Mouse (Mus musculus) 3T3-L1 (cell line): ENCODE data around the gene Ulk3.

ENCODE experiments used
- DNase-seq: peaks from one replicate; pipeline ENCODE4 v3.0.0-alpha.2; 2015; ENCODE audit warnings: low read depth, low spot score

Ulk3 gene

DNA sequence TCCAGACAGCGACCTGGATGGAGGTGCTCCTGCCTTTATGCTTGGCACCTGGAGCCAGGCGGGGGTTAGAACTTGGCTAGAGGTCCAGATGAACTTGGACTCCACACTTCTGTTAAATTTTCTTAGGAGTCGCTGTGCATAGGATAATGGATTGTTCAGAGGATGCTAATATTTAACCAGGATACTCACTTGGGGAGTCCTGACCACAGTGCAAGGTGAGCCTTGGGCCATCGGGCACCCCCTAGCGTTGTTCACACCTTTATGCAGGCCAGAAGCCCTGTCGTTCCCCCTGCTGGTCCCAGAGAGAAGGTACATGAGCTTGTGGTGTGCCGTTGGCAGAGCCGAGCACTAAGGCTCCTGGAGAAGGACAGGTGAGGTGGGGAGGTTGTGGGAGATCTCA, 22.4 kb upstream of the Ulk3 start:
- DNase-seq: no peak

DNA sequence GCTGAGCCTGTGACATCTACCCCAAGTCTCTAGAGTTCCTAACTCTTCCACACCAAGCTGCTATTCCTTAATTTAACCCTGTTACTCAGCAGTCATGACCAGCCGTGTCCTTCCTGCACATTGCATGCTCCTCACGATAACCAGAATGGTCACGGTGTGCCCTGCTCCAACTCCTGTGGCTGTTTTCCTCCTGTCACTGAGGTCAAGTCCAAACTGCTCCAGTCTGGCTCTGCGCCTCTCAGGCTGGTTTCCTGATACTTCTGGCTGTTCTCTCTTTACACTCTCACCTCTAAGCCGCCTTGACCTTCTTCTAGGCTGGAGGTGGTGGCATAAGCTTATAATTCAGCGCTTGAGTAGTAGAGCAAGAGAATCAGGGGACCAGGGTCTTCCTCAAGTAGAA, 20.8 kb upstream of the Ulk3 start:
- no peak for DNase-seq

DNA sequence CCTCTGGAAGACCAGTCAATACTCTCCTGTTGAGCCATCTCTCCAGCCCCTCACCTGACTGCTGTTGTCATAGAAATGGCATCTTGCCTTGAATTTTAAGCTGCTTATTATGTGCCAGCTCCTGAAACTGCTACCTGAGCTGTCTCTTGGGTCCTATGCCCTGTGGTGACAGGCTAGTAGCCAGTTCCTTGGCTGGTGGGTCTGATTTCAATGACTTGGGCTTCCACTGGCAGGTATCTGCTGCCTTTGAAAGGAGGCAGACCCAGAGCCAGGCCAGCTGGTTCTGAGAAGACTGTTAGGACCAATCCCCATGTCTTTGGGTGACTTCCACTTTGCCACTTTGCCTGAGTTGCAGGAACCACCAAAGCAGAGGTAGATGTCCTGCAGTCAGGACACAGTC, 14.9 kb upstream of the Ulk3 start:
- no peak for DNase-seq

DNA sequence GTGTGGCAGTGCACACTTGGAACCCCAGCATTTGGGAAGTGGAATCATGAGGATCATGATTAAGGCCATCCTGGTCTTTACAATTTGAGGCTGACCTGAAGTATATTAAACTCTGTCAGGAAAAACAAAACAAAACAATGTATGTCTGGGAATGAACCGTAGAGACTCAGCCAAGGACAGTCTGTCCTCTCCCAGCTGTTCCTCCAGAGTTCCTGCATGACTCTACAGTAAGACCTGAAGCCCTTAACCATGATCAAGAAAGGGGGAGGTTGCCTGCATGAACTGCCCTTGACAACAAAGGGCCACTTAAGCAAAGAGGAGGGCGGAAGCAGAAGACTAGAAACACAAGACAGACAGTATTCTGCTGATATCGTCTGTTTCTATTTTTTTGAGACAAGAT, 13.7 kb upstream of the Ulk3 start:
- DNase-seq: no peak

DNA sequence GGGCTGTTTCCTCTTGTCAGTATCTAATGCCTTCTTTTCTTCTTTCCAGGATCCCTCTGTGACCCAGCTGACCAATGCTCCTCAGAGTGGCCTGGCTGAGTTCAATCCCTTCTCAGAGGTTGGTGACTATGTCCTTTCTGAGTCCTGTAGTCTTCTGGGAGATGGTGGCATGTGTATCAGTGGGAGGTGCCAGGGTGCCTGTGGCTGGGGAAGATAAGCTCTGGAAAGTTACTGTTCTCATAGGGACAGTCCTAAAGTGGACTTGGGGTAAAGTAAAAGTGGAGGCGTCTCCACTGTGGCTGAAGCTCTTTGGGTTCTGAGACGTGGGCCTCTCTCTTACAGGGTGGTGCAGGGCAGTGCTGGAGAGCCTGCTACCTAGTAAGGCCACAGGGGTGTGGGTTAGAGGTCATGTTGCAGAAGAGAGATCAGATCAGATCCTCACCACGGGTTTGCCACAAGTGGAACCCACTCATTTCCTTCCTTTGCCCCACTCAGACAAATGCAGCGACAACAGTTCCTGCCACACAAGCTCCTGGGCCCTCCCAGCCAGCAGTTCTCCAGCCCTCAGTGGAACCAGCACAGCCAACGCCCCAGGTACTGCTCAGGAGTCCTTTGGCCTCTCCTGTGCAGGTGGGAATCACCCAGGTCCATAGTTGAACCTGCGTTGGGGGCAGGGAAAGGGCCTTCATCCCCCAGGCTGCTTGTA, 12.0 kb upstream of the Ulk3 start:
- DNase-seq: no peak

DNA sequence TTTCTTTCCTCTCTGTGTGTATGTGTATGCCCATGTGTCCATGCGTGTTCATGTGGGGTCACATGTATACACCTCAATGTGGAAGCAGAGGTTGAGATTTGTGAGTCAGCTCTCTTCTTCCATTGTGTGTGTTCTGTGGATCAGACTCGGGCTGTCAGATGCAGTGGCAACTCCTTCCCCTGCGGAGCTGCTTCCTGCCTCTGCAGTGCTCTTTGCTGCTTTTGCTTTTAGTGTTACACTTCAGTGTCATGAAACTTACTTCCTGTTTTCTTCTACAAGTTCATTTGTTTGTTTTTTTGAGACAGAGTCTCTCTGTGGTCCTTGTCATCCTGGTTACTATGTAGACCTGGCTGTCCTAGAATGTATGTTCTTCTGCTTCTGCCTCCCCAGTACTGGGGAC, 4.3 kb upstream of the Ulk3 start:
- no peak for DNase-seq

DNA sequence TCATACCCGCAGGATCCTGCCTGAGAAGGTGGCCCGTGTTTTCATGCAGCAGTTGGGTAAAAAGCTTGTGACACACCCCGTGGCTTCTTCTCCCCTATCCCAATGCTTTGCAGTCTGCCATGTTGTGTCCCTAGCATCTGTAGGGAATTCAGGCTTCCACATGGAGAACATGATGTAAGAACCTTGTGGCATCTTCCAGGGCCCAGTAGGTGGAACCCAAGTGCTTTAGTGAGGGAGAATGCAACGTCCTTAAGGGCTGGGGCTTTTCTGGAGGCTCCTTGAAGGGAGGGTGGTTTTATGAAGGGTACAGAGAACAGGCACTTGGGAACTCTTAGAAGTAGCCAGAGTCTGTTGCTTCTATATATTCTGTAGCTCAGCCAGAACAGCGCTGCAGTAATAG, 1.5 kb downstream of the Ulk3 start:
- DNase-seq: peak; percentile 84

DNA sequence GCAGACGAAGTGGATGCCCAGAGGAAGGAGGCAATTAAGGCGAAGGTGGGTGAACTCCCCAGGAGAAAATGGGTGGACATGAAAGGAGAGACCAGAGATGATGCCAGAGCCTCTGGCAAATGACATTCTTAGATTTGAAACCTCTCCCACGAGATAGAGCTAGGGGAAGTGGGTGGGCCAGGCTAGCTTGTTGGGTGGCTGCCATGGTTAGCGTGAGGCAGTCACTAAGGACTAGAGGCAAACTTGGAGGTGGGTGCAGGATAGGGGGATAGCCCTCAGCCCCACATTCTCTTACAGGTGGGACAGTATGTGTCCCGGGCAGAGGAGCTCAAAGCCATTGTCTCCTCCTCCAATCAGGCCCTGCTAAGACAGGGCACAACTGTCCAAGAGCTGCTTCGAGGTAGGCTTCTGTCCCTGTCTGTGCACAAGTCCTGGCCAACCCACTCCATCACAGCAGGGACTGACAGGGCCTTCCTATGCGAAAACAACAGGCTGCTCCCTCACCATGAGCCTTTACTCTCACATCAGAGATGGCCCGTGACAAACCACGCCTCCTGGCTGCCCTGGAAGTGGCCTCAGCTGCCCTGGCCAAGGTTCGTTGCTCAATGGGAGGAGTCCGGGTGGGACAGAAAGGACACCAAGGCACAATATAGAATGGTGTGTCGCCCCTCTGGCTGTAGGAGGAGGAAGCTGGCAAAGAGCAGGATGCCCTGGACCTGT, 4.4 kb downstream of the Ulk3 start:
- DNase-seq: no peak

DNA sequence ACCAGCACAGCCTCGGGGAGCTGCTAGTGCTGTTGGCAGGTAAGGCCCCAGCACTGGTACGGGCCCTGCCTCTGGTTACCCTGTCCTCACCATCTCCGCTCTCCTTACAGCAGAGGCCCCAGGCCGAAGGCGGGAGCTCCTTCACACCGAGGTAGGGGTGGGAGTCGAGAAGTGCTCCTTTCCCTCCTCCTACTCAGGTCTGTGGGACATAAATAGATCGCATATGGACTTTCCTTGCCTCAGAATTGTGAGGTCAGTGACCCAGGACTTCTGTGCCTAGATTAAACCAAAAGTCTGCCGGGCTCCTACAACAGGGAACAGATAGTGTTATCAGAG, 4.9 kb downstream of the Ulk3 start:
- no peak for DNase-seq

DNA sequence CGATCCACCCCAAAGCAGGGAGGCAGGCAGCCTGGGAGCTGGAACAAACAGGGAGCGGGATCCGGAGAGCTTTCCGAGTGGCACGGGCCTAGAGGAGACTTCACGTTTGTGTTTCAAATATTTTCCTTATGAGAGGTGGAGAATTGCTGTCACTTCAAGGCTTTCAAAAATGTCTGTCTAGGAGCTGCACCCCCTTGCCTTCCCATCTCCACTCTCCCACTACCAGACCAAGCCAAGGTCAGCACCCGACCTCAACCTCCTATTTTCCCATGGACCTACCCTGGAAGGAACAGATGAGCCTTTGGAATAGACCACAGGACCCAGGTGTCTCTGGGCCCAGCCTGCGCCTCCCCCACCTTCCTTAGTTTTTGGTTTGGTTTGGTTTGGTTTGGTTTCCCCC, 8.0 kb downstream of the Ulk3 start:
- DNase-seq: no peak

DNA sequence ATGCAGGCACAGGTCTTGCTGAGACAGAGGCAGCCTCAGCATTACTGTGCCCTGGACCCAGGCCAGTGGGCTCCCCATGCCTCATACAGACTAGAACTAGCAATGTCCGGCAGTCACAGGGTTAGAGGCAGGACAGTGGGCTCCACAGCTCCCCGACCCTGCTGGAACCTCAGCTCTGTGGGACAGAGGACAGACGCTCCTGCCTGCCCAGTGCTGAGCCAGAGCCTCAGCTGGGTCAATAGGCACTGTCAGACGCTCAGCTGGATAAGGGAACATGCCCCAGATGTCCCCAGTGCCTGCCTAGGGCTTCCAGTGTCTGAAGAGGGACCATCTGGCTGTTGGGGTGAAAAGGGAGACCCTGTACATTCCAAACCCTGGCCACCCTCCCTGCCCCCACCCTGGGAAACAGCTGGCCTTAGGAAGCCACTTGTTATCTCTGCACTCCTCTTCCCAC, 8.7 kb downstream of the Ulk3 start:
- no peak for DNase-seq

DNA sequence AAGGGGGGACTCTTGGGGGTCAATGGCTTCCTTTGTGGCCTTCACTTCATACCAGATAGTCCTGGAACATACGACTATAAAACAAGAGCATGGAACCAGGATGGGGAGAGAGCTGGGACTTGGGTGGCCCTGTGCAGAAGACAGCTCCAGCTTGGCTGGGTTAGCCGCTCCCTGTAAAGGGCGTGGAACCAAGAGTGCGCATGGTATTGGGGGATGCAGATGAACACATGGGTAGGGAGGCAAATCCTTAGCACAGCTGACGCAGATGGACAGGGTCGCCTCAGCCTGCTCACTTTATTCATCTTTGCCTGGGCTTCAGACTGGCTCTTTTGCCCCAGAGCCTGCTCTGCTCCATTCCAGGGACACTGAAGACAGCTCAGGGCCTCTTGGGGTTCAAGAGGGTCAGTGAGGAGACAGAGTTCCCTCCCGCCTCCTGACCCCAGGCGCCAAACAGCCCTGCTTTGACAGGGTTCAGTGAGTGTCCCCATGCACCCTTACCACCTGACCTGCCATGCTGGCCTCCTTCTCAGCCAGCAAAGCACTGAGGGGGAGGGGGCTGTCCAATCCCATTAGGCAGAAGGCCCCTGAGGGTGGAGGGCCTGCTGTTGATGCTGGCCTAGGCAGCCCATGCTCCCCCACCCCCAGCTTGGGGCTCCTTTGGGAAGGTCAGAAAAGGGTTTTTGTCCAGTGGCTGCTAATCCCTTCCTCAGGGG, 9.8 kb downstream of the Ulk3 start:
- no peak for DNase-seq

DNA sequence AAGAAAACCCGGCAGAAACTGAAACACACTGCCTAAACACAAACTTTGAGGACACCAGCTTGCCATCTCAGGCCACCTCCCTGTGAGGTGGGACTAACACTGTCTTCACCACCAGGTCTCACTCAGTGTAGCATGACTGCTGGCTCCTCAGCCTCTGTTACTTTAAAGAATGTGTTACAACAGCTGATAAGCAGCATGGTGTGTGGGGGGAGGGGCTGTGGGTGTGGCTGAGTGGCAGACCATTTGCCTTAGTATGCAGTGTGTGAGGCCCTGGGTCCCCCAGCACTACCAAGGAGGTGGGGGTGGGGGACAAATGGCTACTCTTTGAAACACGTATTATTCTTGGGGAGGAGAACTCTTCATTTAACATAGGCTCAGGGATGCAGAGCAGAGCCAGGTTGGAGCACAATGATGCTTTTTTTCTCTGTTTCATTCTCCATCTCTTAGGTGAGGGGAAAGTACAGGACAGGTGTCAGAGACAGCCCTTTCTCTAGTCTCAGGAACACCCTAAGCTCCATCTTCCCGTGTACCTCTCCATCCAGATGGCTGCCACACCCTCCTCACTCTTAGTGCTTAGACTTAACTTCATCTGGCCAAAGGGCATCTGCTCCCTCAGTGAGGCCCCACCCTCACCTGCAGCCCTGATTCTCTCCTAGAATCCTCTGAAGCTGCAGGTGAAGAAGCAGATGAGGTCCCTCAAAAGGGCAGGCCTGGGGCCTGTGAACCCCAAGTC, 11.5 kb downstream of the Ulk3 start:
- DNase-seq: peak; percentile 59

DNA sequence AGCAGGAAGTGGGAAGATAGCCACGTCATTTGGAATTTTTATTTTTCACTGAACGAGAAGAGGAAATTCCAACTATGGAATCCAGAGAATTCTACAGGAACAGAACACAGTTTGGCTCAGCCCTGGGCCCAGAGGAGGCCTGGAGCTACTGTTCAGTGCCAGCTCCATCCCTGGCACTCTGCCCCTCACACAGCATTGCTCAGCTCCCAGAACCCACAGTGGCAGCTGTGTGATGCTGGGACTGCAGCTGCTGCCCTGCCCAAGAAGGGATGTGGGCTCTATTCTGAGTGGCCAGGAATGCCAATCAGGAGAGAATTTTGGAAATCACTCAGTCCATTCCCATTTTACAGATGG, 12.1 kb downstream of the Ulk3 start:
- peak; percentile 86 for DNase-seq

DNA sequence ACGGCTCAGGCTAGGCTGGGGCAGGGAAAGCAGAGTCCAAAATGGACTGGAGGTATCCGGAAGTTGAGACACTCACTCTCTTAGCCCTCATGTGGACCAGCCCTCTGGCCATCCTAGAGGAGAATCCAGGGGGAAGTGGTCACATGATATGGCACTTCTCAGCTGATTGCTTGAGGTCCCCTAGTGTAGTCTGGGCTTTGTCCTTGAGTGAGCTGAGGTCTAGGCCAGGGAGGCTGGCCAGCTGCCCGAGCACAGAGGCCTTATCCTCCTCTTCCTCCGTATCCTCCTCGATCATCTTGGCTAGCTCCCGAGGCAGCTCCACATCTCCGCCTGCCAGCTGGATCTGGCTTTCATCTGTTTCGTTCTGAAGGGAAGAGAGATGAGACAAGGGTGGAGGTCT, 12.8 kb downstream of the Ulk3 start:
- DNase-seq: no peak

DNA sequence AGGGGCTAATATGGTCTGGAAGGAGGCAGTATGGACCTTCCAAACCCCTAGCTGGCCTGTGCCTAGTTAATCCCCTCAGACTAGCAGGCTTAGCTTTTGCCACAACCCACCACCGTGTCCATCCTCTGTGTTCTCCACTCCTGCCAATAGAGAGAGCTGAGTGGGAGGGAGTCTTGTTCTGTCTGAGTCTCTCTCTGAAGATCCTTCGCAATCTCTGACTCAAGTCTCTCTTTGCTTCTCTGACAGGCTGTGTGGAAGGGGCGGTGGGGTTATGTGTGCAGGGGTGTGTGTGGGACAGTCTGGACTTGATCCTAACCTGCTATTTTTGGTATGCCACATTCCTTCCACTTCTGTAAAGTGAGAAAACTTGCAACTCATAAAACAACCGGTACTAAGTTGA, 15.6 kb downstream of the Ulk3 start:
- no peak for DNase-seq

DNA sequence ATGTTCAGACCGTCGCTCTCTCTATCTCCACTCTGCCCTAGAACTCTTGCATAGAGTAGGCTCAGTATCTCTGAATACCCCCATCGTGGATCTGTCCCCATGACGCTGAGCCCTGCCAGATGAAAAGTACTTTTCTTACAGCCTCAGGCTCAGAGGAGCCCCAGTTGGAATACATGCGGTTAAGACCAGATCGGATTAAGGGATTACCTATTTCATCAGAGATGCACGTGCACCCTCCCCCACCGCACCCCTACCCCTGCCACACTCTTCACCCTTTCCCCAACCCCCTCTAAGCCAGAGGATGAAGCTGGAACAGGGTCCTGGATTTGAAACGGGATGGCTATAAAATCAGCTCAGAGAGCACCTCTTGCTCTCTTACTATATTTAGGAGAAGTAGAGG, 16.3 kb downstream of the Ulk3 start:
- DNase-seq: no peak

DNA sequence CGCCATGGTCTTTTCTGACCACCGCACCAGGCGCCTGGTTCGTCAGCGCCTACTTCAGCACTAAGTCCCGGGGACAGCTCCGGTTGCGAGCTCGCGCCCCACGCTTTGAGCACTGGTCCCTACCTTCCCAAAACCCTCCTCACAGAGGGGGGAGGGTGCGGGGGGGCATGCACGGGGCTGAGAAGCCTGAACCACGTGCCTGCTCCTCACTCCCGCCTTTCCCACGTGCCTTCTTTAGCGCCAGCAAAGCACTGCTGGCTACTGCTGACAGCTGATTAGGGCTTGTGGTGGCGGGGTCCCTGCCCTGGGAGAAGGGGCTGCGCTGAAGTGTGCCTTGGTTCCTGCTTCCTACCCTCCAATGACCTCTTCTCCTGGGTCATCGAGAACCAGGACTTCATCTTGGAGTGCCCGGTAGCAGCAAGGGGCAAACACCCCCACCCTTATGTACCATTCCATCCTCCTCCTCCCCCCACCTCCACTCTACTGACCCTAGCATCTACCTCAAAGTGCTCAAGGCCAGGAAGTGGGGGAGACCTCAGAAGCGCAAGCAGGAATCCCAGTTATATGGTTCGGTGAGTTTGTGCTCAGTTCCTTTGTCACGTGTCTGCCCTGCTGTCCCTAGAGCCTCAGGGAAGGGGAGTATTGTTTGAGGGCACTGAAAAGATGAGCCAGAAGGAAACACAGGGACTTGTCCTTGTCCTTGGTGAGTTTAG, 17.0 kb downstream of the Ulk3 start, which contains the start of gene Cplx3:
Gene Cplx3 (minus strand): TSS at position 143 of the 713 bp plus-strand sequence.
- no peak for DNase-seq

DNA sequence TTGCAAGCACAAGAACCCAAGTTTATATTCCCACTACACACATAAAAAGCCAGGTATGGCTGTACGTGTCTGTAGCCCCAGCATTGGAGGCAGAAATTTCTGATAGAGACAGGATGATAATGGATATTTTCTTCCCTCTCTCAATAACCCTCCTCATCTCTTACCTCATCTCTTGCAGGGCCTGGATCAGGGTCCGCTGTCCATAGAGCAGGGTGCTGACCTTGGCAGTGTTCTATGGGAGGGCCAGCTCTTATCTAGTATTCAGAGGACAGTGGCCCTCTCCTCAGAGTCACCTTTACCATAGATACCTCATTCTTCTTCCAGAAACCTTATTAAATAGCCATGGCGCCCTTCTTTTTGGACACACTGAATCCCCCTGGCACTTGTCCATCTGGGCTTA, 20.6 kb downstream of the Ulk3 start:
- peak; percentile 54 for DNase-seq

DNA sequence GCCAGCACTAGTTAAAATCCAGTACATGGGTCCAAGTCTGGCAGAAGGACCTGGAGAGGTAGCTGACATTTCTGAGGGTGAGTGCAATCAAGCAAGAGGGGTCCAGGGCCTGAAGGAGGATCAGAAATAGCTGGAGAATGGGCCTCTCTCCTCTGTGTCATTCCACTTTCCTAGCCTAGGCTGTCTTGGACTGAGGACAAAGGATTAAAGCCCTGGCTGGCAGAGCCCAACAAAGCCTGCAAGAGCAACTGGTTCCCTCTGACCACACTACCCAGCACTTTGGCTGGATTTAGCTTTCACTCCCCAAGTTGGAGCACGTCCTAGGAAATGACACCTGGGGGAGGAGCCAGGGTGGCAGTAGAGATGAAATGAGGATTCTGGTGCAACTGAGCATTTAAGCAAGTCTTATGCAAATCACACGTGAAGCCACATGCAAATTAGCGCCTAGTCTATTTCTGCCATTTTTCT, 21.1 kb downstream of the Ulk3 start:
- peak; percentile 51 for DNase-seq

DNA sequence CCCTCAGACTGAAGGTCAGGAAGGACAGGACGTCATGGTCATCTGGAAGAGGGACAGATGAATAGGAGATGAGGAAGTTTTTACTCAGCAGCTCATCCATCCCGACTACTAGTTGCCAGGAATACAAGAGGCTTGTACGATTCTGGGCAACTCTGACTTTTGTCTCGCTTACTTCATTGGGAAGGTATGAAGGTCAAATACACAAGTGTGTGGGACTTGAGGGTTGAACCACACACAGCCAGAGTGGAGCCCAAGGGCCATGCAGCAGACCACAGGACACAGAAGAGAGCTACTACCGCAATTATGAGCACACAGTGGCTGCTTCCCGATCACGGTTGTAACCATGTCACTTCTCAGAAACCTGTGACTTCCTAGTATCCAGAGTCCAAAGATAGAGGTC, 23.3 kb downstream of the Ulk3 start:
- peak; percentile 50 for DNase-seq

DNA sequence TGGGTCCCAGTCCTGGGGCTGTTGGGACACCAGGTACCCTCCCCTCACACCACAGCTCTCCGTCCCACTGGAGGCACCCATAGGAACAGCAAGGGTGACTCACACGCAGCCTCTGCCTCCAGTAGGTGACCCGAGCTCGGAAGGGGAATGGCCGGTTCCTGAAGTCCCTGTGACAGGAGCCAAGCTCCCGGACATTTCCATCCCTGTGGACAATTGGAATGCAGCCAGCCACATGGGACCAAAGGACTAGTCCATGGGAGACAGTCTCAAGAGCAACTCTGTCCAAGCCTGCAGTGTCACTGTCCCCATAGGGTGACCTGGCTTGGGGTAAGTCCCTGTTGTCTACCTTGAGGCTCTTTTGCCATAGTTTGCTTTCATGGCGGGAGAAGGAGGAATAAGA, 24.7 kb downstream of the Ulk3 start:
- no peak for DNase-seq
